Mouse (Mus musculus) heart, embryonic 13.5 days (tissue): ENCODE data around the gene Gpr45. TPM values are rescaled to one million over a fixed set of nuclear protein-coding genes. Genes with fewer than 3 reads are reported as not detected.

ENCODE experiments used
- microRNA-seq: library from miRNA; unstranded; fragments of <30 nt; microRNA quantifications from one replicate; pipeline ENCODE4, GENCODE M21; 2016
- polyA plus RNA-seq: library from polyadenylated mRNA; unstranded; fragments of >200 nt; fragmentation: Nextera tagmentation; extraction: Ambion mirVana; gene quantifications from 2 replicates; pipeline ENCODE4 v1.2.1, GENCODE M21; 2015

Gpr45 gene
- polyA plus RNA-seq, 1 experiment from 2014 or later, result 1.9 TPM

Small RNAs within 50 kb of the gene (microRNA-seq; reads per million reads assigned to microRNA genes)
- not detected for gene Gm24001

Other genes with a start within 250 kb of the Gpr45 start
- gene Mrps9, start 101.6 kb upstream of the Gpr45 start, polyA plus RNA-seq, result 54.6 and 63.0 TPM in 2 replicates
- gene Tgfbrap1, start 145.8 kb downstream of the Gpr45 start, polyA plus RNA-seq, result 6.2 and 7.0 TPM in 2 replicates
- gene AI597479, start 145.8 kb downstream of the Gpr45 start, polyA plus RNA-seq, result 20.4 and 21.7 TPM in 2 replicates
- 228 and 259 TPM in 2 replicates for gene Fhl2, start 244.1 kb downstream of the Gpr45 start, polyA plus RNA-seq